Mouse (Mus musculus): ENCODE data around the gene Nat8f1. TPM values are rescaled to one million over a fixed set of nuclear protein-coding genes. Genes with fewer than 3 reads are reported as not detected.
"Not testable (repeated sequence)": the region's sequence is repeated elsewhere in the genome, so short reads cannot be mapped to it uniquely, and the experiment has no call there.

Nat8f1 gene
- polyA plus RNA-seq, 1 experiment from 2014 or later: 20.5 TPM

DNA sequence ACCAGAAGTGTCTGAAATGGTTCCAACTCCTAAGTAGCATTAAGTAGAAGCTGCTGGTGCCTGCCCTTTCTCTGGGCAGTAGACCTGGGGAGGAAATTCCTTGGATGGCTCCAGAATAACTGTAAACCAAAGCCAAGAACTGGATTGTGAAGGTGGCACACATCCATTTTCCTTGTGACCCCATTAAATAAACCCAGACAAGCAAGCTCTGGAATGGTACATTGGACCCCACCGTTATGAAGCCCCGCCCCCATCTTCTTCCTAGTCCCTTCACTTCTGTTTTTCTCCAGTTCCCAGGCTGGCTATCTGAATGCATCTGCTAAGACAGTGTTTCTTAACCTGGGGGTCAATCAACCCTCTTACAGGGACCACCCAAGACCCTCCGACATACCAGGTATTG, 3.9 kb downstream of the Nat8f1 start, which contains the start of gene Tprkb:
Gene Tprkb (plus strand): TSS at position 279 of the 400 bp plus-strand sequence.
- no peaks in the 10 kb centered on the region for H3K9me3 ChIP-seq (replicated peaks; ENCODE audit: control insufficient read depth, low read length)
- no peak within 1 kb of the TSS for H3K9ac ChIP-seq (ENCODE audit: low read depth, low read length)
- no peaks in the 10 kb centered on the region for H3K36me3 ChIP-seq (ENCODE audit: control insufficient read depth, insufficient read depth)
- H3K4me3 ChIP-seq (ENCODE audit: low read depth, low read length): no peak within 1 kb of the TSS
- H3K27ac ChIP-seq (ENCODE audit: low read length): no peak within 1 kb of the TSS
- no peak for ATAC-seq (ENCODE audit: low read depth)
- H3K27me3 ChIP-seq (ENCODE audit: control insufficient read depth, insufficient read depth, low read depth, low read length): no peaks in the 10 kb centered on the region
- no peak within 1 kb of the TSS for H3K4me2 ChIP-seq (ENCODE audit: low read depth, low read length)
- peaks cover 20% of the 10 kb centered on the region for H3K4me1 ChIP-seq (ENCODE audit: control insufficient read depth, low read depth, low read length)
- WGBS (ENCODE audit: insufficient replicate concordance): 58% methylated on average over 3 of the region's 3 CpGs

DNA sequence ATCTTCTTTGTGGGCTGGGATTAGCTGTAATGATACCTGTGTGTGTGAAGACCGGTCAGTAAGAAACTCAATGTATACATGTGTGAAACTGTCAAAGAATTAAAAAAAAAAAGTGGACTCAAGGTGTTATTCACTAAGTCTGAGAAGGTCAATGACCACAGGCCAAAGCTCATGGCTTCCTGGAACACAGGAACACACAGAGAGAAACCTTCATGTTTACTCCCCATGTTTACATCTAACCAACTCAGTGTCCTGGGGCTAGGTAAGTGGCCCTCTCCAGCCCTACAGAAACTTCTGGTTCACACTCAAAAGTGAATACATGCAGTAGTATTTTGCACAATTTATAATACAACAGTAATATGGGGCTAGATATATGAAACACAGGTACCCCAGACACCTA, 5.8 kb downstream of the Nat8f1 start:
- Histone ChIP-seq H3K9ac (ENCODE audit: low read depth, low read length) (no peak overlapping the region), H3K27me3 (ENCODE audit: control insufficient read depth, insufficient read depth, low read depth, low read length) (no peaks in the 10 kb centered on the region), H3K4me3 (ENCODE audit: low read depth, low read length) (no peak overlapping the region), H3K4me2 (ENCODE audit: low read depth, low read length) (no peak overlapping the region), H3K9me3 (replicated peaks; ENCODE audit: control insufficient read depth, low read length) (no peaks in the 10 kb centered on the region), H3K36me3 (ENCODE audit: control insufficient read depth, insufficient read depth) (no peaks in the 10 kb centered on the region), H3K4me1 (ENCODE audit: control insufficient read depth, low read depth, low read length) (peaks cover 10% of the 10 kb centered on the region), H3K27ac (ENCODE audit: low read length) (no peak overlapping the region)
- 76% methylated on average over 1 of the region's 1 CpGs for WGBS (ENCODE audit: insufficient replicate concordance)
- ATAC-seq (ENCODE audit: low read depth): no peak

DNA sequence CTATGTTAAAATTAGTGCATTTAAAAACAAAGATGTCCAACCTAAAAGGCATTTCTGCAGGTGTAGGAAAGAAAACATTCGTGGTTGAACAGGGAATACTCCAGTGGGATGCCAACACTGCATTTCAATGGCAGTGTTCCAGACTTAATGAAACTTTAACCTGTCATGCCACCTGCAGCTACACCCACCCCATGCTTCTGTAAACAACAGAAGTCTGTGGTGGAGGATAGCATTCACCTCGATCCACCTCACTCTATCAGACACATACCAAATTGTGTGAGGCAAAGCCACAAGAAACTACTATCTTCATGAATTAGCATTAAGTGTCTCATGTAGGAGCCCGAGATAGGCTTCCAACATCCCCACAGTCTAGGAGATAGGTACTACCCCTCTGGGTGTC, 7.1 kb downstream of the Nat8f1 start:
- Histone ChIP-seq H3K9me3 (replicated peaks; ENCODE audit: control insufficient read depth, low read length) (no peaks in the 10 kb centered on the region), H3K4me1 (ENCODE audit: control insufficient read depth, low read depth, low read length) (peaks cover 6% of the 10 kb centered on the region), H3K27ac (ENCODE audit: low read length) (peak overlapping the region; percentile 59), H3K4me2 (ENCODE audit: low read depth, low read length) (no peak overlapping the region), H3K4me3 (ENCODE audit: low read depth, low read length) (no peak overlapping the region), H3K27me3 (ENCODE audit: control insufficient read depth, insufficient read depth, low read depth, low read length) (no peaks in the 10 kb centered on the region), H3K36me3 (ENCODE audit: control insufficient read depth, insufficient read depth) (no peaks in the 10 kb centered on the region), H3K9ac (ENCODE audit: low read depth, low read length) (no peak overlapping the region)
- WGBS (ENCODE audit: insufficient replicate concordance): 30% methylated on average over 3 of the region's 3 CpGs
- peak; percentile 68 for ATAC-seq (ENCODE audit: low read depth)

DNA sequence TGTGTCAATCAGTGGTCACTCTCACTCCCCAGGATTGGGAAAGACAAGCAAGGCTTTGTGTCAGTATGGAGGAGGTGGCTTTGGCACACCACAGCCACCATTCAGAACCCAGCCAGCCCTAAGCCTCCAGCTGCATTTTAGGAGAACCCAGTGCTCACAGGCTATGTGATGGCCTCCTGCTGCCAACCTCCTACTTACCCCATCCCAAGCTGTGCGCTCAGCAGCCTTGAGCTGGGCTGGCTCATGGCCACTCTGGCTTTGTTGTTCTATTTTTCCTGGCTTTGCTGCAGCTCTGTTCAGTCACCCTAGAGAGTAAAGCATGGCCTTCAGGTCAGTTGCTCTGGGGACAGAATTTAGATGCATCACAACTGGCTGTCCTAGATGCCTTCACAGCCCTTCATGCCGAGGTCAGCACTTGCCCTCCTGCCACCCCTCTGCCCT, 8.6 kb downstream of the Nat8f1 start:
- H3K9ac ChIP-seq (ENCODE audit: low read depth, low read length); ATAC-seq (ENCODE audit: low read depth): not testable (repeated sequence)

DNA sequence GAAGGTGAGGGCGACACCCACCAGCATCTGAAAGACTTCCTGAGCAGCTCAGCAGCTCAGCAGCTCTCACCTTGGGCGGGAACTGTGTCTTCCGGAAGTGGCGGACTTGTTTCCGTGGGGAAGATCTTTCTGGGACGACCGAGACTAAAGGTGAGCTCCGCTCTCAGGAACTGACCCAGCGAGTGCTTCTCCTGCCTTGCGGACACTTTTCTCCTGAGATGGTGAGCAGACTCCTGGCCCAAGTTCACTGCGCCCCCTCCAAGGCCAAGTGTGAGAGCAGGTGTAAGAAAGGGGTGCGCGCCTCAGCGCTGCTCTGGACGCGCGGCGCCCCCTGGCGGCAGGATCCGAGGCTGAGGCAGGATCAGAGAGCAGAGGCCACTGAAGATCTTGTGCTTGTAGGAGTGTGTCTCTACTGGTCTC, 10.8 kb downstream of the Nat8f1 start, which contains the start of gene Nat8f4:
Gene Nat8f4 (minus strand): TSS at position 243 of the 420 bp plus-strand sequence.
- WGBS (ENCODE audit: insufficient replicate concordance): 11% methylated on average over 20 of the region's 20 CpGs
- H3K9ac ChIP-seq (ENCODE audit: low read depth, low read length); H3K27ac ChIP-seq (ENCODE audit: low read length); H3K36me3 ChIP-seq (ENCODE audit: control insufficient read depth, insufficient read depth); H3K4me1 ChIP-seq (ENCODE audit: control insufficient read depth, low read depth, low read length); H3K9me3 ChIP-seq (replicated peaks; ENCODE audit: control insufficient read depth, low read length); H3K27me3 ChIP-seq (ENCODE audit: control insufficient read depth, insufficient read depth, low read depth, low read length): not testable (repeated sequence)
- Histone ChIP-seq H3K4me3 (ENCODE audit: low read depth, low read length) (peak within 1 kb of the TSS; percentile 55), H3K4me2 (ENCODE audit: low read depth, low read length) (peak within 1 kb of the TSS; percentile 48)
- peak; percentile 71 for ATAC-seq (ENCODE audit: low read depth)

More for the DNA sequence above, 8.6 kb downstream of the Nat8f1 start:
- H3K27ac ChIP-seq (ENCODE audit: low read length); H3K4me1 ChIP-seq (ENCODE audit: control insufficient read depth, low read depth, low read length); H3K9me3 ChIP-seq (replicated peaks; ENCODE audit: control insufficient read depth, low read length); H3K4me2 ChIP-seq (ENCODE audit: low read depth, low read length); H3K4me3 ChIP-seq (ENCODE audit: low read depth, low read length); H3K36me3 ChIP-seq (ENCODE audit: control insufficient read depth, insufficient read depth); H3K27me3 ChIP-seq (ENCODE audit: control insufficient read depth, insufficient read depth, low read depth, low read length): not testable (repeated sequence)
- 61% methylated on average over 2 of the region's 2 CpGs for WGBS (ENCODE audit: insufficient replicate concordance)

DNA sequence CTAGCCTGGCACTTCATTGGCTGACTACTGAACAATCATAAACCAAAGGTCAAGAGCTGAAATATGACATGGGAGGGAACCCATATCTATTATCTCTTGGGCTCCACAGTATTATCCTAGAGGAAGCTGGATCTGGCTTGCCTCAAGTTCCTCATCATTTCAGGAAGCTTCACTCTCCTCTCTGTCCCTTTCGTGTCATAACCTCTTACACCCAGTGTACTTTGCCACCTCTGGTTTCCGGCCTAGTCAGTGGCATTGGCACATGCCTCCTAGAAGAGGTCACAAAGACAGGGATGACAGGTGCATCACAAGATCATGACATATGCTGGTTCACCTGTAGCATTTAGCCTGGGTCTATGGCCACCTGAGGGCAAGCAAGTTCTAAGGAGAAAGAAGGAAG, 13.2 kb downstream of the Nat8f1 start:
- WGBS (ENCODE audit: insufficient replicate concordance): 60% methylated on average over 2 of the region's 2 CpGs
- no peaks in the 10 kb centered on the region for H3K9me3 ChIP-seq (replicated peaks; ENCODE audit: control insufficient read depth, low read length)
- ATAC-seq (ENCODE audit: low read depth): no peak

DNA sequence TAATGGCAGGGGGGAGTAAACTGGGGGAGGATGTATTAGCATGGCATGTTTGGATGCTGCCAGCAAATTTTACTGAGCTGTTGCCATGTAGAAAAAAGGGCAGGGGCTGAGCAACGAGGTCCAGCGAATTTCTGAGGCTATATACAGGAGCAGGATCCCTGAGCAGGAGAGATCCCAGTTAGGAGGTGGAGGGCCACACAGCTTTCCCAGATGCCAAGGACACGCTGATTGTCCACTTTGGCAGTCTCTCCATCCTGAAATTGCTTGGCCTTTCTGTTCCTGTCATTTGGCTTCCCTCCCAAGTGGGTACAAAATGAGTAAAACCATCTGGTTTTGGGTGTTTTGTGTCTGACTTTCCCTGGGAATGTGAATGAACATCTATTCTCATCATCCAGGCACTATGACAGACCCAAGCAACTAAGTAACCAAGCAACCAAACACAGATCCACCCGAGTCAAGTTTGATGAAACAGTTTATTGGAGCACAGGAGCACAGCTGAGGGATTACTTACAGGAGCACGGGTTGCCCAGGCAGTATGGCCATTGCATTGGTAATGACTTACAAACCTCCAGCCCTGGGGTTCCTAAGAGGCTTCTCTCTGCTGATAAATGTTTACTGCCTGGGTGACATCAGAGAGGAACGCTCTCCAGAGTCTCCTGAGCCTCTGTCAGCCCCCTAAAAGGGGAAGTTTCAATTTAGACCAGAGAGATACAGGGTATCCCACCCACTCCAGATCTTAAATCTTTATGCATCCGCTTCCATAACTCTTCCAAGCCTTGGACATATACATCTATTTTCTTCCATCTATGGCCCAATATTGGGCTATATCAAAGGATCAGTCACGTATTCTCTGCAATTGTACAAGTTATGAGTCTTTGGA, 16.7 kb downstream of the Nat8f1 start:
- not testable (repeated sequence) for H3K4me1 ChIP-seq (ENCODE audit: control insufficient read depth, low read depth, low read length); H3K4me2 ChIP-seq (ENCODE audit: low read depth, low read length); H3K9me3 ChIP-seq (replicated peaks; ENCODE audit: control insufficient read depth, low read length); H3K4me3 ChIP-seq (ENCODE audit: low read depth, low read length); ATAC-seq (ENCODE audit: low read depth); H3K36me3 ChIP-seq (ENCODE audit: control insufficient read depth, insufficient read depth); H3K27me3 ChIP-seq (ENCODE audit: control insufficient read depth, insufficient read depth, low read depth, low read length); H3K9ac ChIP-seq (ENCODE audit: low read depth, low read length); H3K27ac ChIP-seq (ENCODE audit: low read length)
- 43% methylated on average over 7 of the region's 8 CpGs for whole genome bisulfite sequencing (ENCODE audit: insufficient replicate concordance)

More for the DNA sequence above, 13.2 kb downstream of the Nat8f1 start:
- Histone ChIP-seq H3K9ac (ENCODE audit: low read depth, low read length) (no peak overlapping the region), H3K36me3 (ENCODE audit: control insufficient read depth, insufficient read depth) (no peaks in the 10 kb centered on the region), H3K4me3 (ENCODE audit: low read depth, low read length) (no peak overlapping the region), H3K27ac (ENCODE audit: low read length) (no peak overlapping the region), H3K4me2 (ENCODE audit: low read depth, low read length) (no peak overlapping the region), H3K27me3 (ENCODE audit: control insufficient read depth, insufficient read depth, low read depth, low read length) (no peaks in the 10 kb centered on the region), H3K4me1 (ENCODE audit: control insufficient read depth, low read depth, low read length) (no peaks in the 10 kb centered on the region)

DNA sequence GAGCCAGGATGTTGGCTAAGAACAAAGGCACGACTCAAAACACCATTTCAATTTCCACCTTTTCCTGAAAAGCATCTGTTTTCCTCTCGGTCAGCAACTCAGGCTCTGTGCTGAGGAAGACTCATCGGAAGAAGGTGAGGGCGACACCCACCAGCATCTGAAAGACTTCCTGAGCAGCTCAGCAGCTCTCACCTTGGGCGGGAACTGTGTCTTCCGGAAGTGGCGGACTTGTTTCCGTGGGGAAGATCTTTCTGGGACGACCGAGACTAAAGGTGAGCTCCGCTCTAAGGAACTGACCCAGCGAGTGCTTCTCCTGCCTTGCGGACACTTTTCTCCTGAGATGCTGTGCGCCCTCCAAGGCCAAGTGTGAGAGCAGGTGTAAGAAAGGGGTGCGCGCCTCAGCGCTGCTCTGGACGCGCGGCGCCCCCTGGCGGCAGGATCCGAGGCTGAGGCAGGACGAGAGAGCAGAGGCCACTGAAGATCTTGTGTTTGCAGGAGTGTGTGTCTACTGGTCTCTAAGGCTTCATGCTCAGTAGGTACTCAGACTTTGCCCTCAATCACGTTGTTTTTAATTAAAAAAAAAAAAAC, 20.3 kb downstream of the Nat8f1 start:
- H3K4me1 ChIP-seq (ENCODE audit: control insufficient read depth, low read depth, low read length); ATAC-seq (ENCODE audit: low read depth): not testable (repeated sequence)
- WGBS (ENCODE audit: insufficient replicate concordance): 68% methylated on average over 25 of the region's 25 CpGs

DNA sequence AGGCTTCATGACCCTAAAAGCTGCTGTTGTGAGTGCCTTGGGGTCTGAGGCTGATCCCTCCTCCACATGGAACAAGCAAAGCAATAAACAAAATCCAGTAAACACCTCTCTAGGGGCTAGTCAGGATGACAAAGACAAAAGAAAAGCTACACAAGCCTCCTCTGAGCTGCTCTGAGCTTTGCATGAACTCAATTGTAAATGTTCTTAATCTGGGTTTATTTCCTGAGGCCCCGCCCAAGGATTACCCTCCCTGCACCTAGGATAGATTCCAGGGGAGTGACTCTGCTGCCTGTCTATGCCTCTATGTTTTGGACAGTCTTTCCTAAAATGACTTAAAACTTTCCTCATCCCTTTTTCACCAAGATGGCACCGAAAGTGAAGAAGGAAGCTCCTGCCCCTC, 26.5 kb downstream of the Nat8f1 start:
- Histone ChIP-seq H3K4me1 (ENCODE audit: control insufficient read depth, low read depth, low read length) (no peaks in the 10 kb centered on the region), H3K36me3 (ENCODE audit: control insufficient read depth, insufficient read depth) (no peaks in the 10 kb centered on the region), H3K4me2 (ENCODE audit: low read depth, low read length) (no peak overlapping the region), H3K4me3 (ENCODE audit: low read depth, low read length) (no peak overlapping the region), H3K9me3 (replicated peaks; ENCODE audit: control insufficient read depth, low read length) (no peaks in the 10 kb centered on the region), H3K27ac (ENCODE audit: low read length) (no peak overlapping the region), H3K27me3 (ENCODE audit: control insufficient read depth, insufficient read depth, low read depth, low read length) (no peaks in the 10 kb centered on the region), H3K9ac (ENCODE audit: low read depth, low read length) (no peak overlapping the region)
- ATAC-seq (ENCODE audit: low read depth): no peak
- WGBS (ENCODE audit: insufficient replicate concordance): 61% methylated on average over 2 of the region's 2 CpGs

More for the DNA sequence above, 20.3 kb downstream of the Nat8f1 start:
- H3K4me2 ChIP-seq (ENCODE audit: low read depth, low read length); H3K27me3 ChIP-seq (ENCODE audit: control insufficient read depth, insufficient read depth, low read depth, low read length); H3K4me3 ChIP-seq (ENCODE audit: low read depth, low read length); H3K9ac ChIP-seq (ENCODE audit: low read depth, low read length); H3K36me3 ChIP-seq (ENCODE audit: control insufficient read depth, insufficient read depth); H3K27ac ChIP-seq (ENCODE audit: low read length); H3K9me3 ChIP-seq (replicated peaks; ENCODE audit: control insufficient read depth, low read length): not testable (repeated sequence)
